Mouse (Mus musculus): Measurements from ENCODE around the gene Chd2.
"Not testable (repeated sequence)": the region's sequence is repeated elsewhere in the genome, so short reads cannot be mapped to it uniquely, and the experiment has no call there.

Gene Chd2

DNA sequence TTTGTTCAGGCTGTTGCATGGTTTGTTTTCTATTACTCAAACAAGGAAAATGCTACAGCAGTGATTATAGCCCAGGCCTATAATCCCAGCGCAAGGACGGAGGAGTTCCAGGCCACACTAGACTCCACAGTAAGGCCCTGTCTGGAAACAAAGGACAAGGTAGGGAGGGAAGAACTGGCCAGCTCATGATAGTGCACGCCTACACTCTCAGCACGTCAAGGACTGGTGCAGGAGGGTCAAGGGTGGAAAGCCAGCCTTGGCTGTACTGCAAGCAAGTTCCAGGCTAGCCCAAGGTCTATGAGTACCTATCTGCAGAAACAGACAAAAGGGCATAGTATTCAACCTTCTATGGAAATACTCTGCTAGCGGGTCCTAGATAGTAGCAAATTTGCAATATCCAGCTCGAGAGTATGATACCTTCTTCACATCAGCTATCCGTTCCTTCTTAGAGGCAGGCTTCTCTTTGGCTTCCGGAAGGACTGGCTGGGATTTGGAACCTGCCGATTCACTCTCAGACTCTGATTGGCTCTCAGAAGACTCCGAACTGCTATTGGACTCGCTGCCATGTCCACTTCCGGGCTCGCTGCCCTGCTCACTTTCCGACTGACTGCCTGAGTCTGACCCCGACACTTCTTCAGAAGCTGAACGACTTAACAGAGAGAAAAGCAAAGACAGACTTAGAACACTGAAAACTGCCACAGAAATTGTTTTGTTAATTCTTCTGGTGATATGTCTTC, 22.4 kb downstream of the Chd2 start:
- ChIA-PET CTCF (interaction anchor here in 1 of 4 experiments (0.8 kb wide), 1 partner anchor 105 kb away, joined by 3 read pairs; no protein-coding TSS in a partner anchor), POLR2A (interaction anchor here in 3 of 4 experiments (0.6 to 9.8 kb wide), 35 partner anchors 8 to 128 kb away, joined by 3 to 227 read pairs (median 4); partner anchors contain the start of gene Chd2 (in 2 of the 3))

DNA sequence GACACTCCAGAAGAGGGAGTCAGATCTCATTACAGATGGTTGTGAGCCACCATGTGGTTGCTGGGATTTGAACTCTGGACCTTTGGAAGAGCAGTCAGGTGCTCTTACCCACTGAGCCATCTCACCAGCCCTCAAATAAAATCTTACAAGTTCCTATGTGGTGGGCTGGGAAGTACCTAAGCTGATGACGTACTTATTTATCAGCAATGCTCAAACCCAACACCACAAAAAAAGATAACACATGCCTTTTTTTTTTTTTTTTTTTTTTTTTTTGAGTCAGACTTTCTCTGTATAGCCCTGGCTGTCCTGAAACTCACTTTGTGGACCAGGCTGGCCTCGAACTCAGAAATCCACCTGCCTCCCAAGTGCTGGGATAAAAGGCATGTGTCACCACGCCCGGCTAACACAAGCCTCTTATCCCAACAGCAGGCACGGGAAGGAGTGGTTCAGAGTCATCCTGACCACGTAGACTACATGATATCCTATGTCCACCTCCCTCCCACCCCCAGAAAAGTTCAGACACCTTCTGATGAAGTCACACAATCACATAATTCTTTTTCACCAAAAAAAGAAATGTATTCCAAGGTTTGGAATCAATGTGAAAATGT, 23.2 kb downstream of the Chd2 start:
- POLR2A ChIA-PET: interaction anchor here in 3 of 4 experiments (0.5 to 9.8 kb wide), 44 partner anchors 8 to 192 kb away, joined by 3 to 227 read pairs (median 5); partner anchors contain the start of gene Chd2 (in 2 of the 3)
- CTCF ChIA-PET: not testable (repeated sequence)

DNA sequence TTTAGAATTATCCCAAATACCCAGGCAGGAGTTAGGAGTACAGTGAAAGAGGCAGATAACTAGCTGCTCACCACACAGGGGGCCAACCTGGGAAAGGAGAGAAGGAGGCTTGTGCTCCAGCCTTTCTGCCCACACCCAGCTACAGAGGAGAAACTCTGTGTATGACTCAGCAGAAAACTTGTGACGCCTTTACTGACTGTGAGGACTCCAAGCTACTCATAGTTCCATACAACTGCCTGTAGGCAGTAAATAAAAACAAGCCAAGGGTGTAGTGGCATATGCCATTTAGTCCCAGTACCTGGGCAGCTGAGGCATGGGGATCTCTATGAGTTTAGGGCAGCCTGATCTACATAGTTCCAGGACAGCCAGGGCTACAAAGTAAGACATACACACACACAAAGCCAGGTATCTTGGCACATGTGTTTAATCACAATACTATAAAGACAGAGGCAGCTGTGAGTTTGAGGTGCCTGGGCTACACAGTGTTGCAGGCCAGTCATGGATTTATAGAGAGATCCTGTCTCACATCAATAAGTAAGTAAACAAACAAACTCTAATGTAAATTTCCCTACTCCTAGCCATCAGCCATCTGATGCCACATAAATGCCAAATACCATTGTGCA, 24.1 kb downstream of the Chd2 start:
- ChIA-PET POLR2A (interaction anchor here (0.5 to 4.8 kb wide), 53 partner anchors 8 to 191 kb away, joined by 3 to 159 read pairs (median 4); partner anchors contain the start of gene Chd2 (in 2 of the 4)), CTCF (interaction anchor here in 1 of 4 experiments (0.7 kb wide), 1 partner anchor 11 kb away, joined by 3 read pairs; no protein-coding TSS in a partner anchor)

DNA sequence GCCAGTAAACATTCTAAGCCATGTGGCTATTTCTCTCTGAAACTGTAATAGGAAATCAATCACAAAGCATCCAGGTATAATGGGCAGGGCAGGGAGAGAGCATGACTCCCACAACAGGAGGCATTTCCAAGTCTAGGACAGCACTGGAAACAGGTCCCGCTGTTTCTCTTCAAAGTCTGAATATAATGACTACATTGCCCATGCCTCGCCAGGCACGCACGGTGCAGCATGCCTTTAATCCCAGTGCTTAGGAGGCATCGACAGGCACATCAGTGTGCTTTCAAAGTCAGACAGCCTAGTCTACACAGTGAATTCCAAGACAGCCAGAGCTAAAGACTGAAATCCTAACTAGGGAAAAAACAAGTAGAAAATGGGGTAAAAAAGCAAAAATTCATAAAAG, 24.8 kb downstream of the Chd2 start:
- POLR2A ChIA-PET: interaction anchor here in 3 of 4 experiments (0.7 to 4.8 kb wide), 39 partner anchors 9 to 127 kb away, joined by 3 to 159 read pairs (median 5); partner anchors contain the start of gene Chd2 (in 2 of the 3)

DNA sequence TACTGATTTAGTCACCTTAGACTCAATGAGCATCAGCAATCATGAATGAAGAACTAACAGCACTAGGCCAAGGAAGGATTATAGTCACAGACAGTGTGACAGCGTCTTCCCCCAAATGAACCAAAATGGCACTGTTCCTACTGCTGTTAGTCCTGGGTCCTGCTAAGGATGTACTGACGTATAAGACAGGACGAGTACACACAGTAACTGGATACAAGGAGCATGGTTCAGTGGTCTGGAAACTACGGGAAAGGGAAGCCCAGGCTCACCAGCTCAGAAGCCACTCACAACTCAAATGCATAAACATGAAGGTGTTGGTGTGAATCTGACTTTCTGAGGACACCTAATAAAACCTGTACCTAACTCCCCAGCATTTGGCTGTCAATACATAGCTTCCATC, 27.1 kb downstream of the Chd2 start:
- ChIA-PET POLR2A (interaction anchor here in 1 of 4 experiments (0.7 to 5.6 kb wide), 6 partner anchors 9 to 81 kb away, joined by 3 to 29 read pairs (median 8); no protein-coding TSS in a partner anchor), CTCF (no interaction called here)

More for the DNA sequence above, 24.8 kb downstream of the Chd2 start:
- CTCF ChIA-PET: interaction anchor here in 1 of 4 experiments (0.7 kb wide), 1 partner anchor 10 kb away, joined by 3 read pairs; no protein-coding TSS in a partner anchor

DNA sequence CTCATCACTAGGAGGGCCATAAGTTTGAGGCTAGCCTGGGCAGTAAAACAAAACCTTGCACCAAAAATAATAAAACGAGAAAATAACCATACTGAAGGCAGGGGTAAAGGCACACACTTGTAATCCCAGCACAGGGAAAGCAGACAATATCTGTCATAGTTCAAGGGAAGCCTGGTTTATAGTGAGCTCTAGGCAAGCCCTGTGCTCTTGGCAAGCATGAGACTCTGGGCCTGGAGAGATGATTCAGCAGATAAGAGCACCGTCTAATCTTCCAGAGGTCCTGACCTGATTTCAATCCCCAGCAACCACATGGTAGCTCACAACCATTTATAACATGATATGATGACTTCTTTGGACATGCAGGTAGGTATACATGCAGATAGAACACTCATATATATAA, 29.2 kb downstream of the Chd2 start:
- ChIA-PET POLR2A (interaction anchor here in 3 of 4 experiments (0.6 to 5.6 kb wide), 18 partner anchors 8 to 243 kb away, joined by 3 to 29 read pairs (median 4); no protein-coding TSS in a partner anchor), CTCF (interaction anchor here in 1 of 4 experiments (0.9 kb wide), 1 partner anchor 12 kb away, joined by 3 read pairs; no protein-coding TSS in a partner anchor)

DNA sequence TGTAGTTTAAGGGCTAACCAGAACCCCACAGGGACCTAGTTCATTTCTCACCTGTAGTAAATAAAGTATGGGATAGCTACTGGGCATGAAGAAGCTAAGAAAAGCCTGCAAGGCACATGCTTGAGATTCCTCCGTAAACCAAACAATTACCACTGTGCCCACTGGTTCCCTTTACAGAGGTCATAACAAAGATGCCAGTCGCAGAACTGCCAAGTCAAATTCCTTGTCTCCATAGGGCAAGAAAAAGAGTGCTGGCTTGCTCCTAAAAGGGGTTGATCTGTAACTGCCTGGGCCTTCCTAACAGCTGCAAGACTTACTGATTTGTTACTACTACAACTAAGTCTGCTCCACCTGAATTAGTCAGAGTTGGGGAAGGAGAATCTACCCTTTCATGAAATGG, 32.9 kb downstream of the Chd2 start:
- POLR2A ChIA-PET: interaction anchor here (0.6 to 3.5 kb wide), 18 partner anchors 8 to 70 kb away, joined by 3 to 16 read pairs (median 3); partner anchors contain the start of gene Chd2 (in 1 of the 4)
- CTCF ChIA-PET: no interaction called here

DNA sequence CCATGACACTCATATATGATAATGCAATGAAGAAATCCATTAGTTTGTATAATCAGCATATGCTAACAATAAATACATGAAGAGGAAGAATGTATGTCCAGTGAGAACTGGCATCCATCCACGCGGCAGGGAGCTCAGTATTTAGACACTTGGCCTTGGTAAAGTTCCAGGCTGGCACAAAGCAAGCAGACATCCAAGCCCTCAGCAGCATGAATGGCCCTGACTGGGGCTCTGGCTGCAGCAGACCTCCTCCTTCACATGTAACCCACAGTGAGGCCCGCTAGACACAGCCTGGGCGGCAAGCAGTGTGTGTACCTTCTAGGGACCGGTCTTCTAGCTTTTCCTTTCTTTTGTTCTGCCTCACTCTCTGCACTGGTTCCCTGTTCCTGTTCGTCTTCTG, 34.1 kb downstream of the Chd2 start:
- CTCF ChIA-PET: interaction anchor here in 2 of 4 experiments (1.2 to 1.6 kb wide), 5 partner anchors 10 to 121 kb away, joined by 3 to 8 read pairs (median 6); no protein-coding TSS in a partner anchor
- POLR2A ChIA-PET: interaction anchor here in 2 of 4 experiments (0.8 to 3.5 kb wide), 22 partner anchors 9 to 120 kb away, joined by 3 to 16 read pairs (median 4); partner anchors contain the start of gene Chd2 (in 1 of the 2)

DNA sequence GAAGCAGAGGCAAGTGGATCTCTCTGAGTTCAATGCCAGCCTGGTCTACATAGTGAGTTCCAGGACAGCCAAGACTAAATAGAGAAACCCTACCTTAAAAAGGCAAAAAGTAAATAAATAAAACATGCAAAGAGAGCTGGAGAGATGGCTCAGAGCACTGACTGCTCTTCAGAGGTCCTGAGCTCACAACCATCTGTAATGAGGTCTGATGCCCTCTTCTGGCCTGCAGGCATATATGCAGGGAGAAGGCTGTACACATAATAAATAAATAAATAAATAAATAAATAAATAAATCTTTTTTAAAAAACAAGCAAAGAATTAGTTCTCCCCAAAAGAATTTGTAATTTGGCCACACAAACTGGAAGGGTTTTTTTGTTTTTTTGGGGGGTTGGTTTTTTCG, 34.8 kb downstream of the Chd2 start:
- POLR2A ChIA-PET: interaction anchor here in 2 of 4 experiments (0.8 to 3.9 kb wide), 22 partner anchors 10 to 120 kb away, joined by 3 to 35 read pairs (median 4); partner anchors contain the start of gene Chd2 (in 1 of the 2)
- CTCF ChIA-PET: interaction anchor here in 2 of 4 experiments (0.6 to 1.6 kb wide), 8 partner anchors 10 to 121 kb away, joined by 3 to 8 read pairs (median 4); no protein-coding TSS in a partner anchor

DNA sequence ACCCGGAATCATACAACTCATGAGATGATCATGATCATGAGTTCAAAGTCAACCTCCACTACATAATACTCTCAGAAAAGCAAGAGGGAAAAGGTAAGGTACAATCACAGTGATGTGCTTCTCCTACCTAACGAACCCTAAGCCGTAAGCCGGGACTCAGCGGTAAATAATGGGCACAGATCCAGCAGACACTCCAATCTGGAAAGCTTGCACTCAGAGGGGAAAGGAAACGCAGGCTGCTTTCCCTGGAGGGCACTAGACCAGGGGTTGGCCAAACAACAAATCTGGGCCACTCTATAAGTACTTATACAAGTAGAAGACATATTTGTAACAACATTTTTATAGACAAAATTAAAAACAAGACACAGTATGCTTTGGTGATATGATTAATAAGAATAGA, 36.4 kb downstream of the Chd2 start:
- CTCF ChIA-PET: interaction anchor here in 1 of 4 experiments (1.6 kb wide), 1 partner anchor 123 kb away, joined by 4 read pairs; no protein-coding TSS in a partner anchor
- POLR2A ChIA-PET: interaction anchor here in 3 of 4 experiments (0.6 to 3.9 kb wide), 15 partner anchors 9 to 123 kb away, joined by 3 to 35 read pairs (median 6); partner anchors contain the start of gene Chd2 (in 1 of the 3)

DNA sequence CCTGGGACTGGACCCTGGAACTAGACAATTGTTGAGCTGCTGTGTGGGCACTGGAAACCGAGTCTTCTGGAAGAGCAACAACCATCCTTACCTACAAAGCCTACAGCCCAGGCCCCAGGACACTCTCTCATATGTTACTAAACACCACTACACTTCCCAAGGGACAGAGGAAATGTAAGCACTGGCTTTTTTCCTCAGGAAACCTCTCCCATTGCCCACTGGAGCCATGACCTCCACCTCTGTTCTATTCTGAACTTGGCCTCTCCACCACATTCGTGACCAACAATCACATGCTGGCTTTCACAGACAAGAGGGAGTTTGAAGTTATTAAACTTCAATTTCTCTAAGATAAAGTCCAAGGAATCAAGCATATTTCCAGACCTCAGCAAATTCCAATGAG, 43.4 kb downstream of the Chd2 start:
- POLR2A ChIA-PET: interaction anchor here in 3 of 4 experiments (0.6 to 6.8 kb wide), 7 partner anchors 9 to 60 kb away, joined by 3 to 44 read pairs (median 3); no protein-coding TSS in a partner anchor
- CTCF ChIA-PET: interaction anchor here in 1 of 4 experiments (0.5 kb wide), 1 partner anchor 76 kb away, joined by 3 read pairs; no protein-coding TSS in a partner anchor

DNA sequence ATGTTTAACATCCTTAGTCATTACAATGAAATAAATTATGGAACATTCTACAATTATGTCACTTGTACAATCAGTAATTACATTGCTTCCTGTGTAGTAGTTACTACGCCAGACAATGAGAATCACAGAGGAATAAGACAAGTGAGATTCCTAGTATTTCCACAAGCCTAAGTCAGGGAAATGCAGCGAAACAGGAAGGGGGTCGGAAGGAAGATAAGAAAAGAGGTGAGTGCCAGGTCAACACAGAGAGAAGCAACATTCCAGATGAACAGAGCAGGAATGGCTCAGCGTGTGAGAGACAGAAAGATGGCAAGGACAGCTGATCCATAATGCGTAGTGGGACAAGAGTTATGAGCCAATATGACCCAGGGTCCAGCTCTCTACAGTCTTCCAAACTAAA, 52.4 kb downstream of the Chd2 start:
- POLR2A ChIA-PET: interaction anchor here in 3 of 4 experiments (0.7 to 6.7 kb wide), 13 partner anchors 8 to 128 kb away, joined by 3 to 44 read pairs (median 5); no protein-coding TSS in a partner anchor
- CTCF ChIA-PET: no interaction called here

DNA sequence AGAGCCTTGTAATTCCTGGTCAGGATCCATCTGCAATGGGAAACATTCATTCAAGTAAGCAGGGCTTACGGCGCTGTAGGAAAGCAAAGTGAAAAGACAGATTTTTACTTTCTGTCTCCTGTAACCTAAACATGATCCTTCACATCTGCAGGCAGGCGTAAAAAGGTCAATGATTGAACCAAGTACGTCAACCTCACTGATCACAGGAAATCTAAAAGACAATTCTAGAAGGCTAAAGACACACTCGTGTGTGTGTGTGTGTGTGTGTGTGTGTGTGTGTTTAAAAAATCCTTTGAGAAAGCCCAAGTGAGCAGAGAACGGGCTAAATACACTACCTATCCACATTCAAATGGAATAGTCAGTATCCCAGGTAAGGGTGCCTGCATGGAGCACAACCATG, 60.5 kb downstream of the Chd2 start:
- ChIA-PET POLR2A (interaction anchor here in 2 of 4 experiments (0.6 to 2.3 kb wide), 12 partner anchors 8 to 27 kb away, joined by 3 to 10 read pairs (median 4); no protein-coding TSS in a partner anchor), CTCF (no interaction called here)

DNA sequence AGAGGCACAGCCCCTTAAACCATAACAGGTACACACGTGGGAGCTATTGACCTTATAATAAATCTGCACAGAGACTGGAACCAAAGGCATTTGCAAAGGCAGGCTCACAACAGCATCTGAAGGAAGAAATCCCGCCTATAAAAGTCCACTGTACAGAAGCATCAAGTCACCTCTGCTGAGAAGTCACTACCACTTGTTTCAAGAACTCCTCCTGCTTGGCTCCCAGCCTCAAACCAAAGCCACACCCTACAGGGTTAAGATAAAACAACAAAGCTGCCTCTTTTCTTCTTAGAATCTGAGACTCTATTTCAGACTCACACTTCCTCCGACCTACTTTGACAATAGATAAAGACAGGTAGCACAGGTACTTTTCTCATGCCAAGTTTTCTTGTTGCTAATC, 62.1 kb downstream of the Chd2 start:
- CTCF ChIA-PET: no interaction called here
- POLR2A ChIA-PET: interaction anchor here in 2 of 4 experiments (0.8 to 2.6 kb wide), 9 partner anchors 9 to 56 kb away, joined by 3 to 8 read pairs (median 6); no protein-coding TSS in a partner anchor

DNA sequence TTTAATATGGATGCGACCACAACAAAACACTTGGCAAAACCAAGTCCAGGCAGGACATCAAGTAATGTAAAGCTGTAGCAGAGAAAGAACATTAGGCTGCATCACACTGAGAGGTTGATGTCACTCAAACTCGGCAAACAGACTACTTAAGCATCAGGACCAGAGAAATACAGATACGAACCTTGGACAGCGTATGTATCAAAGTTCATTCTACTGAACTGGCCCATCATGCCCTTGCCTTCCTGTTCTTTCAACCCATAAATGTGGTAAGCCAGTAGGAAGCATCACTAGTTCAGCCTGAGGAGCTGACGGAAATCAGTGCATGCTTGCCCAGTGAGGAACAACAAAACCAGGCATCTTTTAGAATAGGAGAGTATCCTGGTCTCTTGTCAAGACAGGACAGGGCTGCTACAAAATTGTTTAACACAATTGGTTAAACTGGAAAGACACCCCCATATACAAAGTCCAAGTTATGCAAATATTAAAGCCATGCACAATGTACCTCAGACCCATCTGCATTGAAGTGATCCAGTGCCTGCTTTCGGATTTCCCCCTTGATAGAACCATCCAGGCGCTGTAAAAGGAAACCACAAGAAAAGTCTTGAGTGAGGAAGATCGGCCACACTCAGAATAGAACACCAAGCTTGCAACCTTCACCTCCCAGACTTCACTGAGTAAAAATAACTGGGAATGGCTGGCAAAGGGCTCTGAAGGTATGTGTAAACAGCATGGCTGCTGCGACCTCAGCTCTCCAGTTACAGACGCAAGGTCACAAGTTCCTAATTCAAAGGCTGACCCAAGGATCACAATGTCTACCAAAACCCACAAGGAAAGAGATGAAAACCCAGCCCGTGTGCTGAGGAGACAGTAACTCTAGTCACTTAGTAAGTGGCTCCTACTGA, 63.2 kb downstream of the Chd2 start:
- CTCF ChIA-PET: no interaction called here
- POLR2A ChIA-PET: interaction anchor here in 3 of 4 experiments (0.6 to 2.7 kb wide), 14 partner anchors 9 to 57 kb away, joined by 3 to 11 read pairs (median 5); no protein-coding TSS in a partner anchor

DNA sequence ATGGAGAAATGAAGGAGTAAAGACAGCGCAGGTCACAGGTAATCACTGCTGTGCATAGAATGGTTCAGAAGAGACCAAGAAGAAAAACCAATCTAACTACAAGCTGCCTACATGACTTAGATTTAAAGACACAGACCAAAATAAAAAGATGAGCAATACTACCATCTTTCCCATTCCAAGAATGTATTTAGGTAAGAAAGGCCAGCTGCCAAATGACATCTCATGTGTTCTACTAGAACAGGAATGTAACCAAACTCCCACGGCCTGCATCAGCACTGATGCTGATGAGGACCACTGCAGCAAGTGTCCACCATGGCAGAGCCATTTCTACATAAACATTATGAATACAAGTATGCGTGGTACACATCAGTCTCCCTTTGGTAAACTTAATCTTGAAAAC, 73.9 kb downstream of the Chd2 start:
- CTCF ChIA-PET: interaction anchor here in 1 of 4 experiments (0.7 kb wide), 1 partner anchor 57 kb away, joined by 4 read pairs; no protein-coding TSS in a partner anchor
- POLR2A ChIA-PET: interaction anchor here in 2 of 4 experiments (0.8 to 5.4 kb wide), 9 partner anchors 9 to 152 kb away, joined by 3 to 31 read pairs (median 3); no protein-coding TSS in a partner anchor

DNA sequence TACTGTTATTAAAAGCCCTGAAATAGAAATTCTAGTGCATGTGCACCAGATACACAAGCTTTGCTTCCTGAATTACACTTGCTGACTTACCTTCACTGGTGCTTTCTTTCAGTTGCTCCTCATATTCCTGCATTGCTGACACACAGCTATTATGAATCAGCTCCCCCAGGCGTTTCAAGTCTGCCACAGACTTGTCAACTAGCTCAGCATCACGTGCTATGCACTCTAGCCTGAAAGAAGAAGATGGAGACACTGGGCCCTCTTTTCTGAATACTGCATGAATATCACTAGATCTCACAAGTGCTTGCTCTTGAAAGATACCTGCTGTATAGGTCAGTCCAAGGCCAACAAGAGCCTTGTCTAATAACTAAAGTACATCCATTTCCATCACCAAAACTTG, 78.1 kb downstream of the Chd2 start:
- ChIA-PET POLR2A (interaction anchor here in 2 of 4 experiments (0.9 to 5.4 kb wide), 5 partner anchors 11 to 71 kb away, joined by 3 to 31 read pairs (median 7); no protein-coding TSS in a partner anchor), CTCF (no interaction called here)

Data from embryonic stem cell, embryonic (primary cell).